Mouse (Mus musculus) neural tube, embryonic 13.5 days (tissue): ENCODE measurements at regions not wholly inside any gene's neighbourhood (a gene's known extent, or its start where the extent isn't known, plus 50 kb on each side); places are given as distances from the start of the nearest gene placed in this dataset.

Experiments used
- ATAC-seq: fragments of 200-750 bp; cut with Nextera tagmentation; 2 replicates; pipeline ENCODE4 v1.8.0; 2017; ENCODE audit warnings: low read depth, mild to moderate bottlenecking, moderate TSS enrichment, moderate library complexity
- H3K27ac ChIP-seq: fragments of 300-500 bp; sonication (generic); replicated peaks from 2 replicates; pipeline ENCODE4 v1.5.1; 2015; ENCODE audit warnings: moderate library complexity, mild to moderate bottlenecking, inconsistent platforms
- H3K27me3 ChIP-seq: fragments of 300-500 bp; sonication (generic); 2 replicates; pipeline ENCODE4 v1.6.1; 2015; ENCODE audit warnings: mild to moderate bottlenecking, inconsistent platforms
- H3K36me3 ChIP-seq: fragments of 300-500 bp; sonication (generic); 2 replicates; pipeline ENCODE4 v1.6.1; 2015; ENCODE audit warnings: mild to moderate bottlenecking, inconsistent platforms
- H3K4me1 ChIP-seq: fragments of 300-500 bp; sonication (generic); replicated peaks from 2 replicates; pipeline ENCODE4 v1.6.1; 2015; ENCODE audit warnings: inconsistent platforms
- H3K4me2 ChIP-seq: fragments of 300-500 bp; sonication (generic); 2 replicates; pipeline ENCODE4 v1.6.1; 2015; ENCODE audit warnings: inconsistent platforms, mild to moderate bottlenecking, moderate library complexity
- H3K4me3 ChIP-seq: fragments of 300-500 bp; sonication (generic); 2 replicates; pipeline ENCODE4 v1.5.1; 2015; ENCODE audit warnings: mild to moderate bottlenecking, inconsistent platforms
- H3K9ac ChIP-seq: fragments of 300-500 bp; sonication (generic); 2 replicates; pipeline ENCODE4 v1.6.1; 2015; ENCODE audit warnings: moderate library complexity, mild to moderate bottlenecking, inconsistent platforms
- H3K9me3 ChIP-seq: fragments of 300-500 bp; sonication (generic); 2 replicates; pipeline ENCODE4 v1.6.1; 2016; ENCODE audit warnings: inconsistent platforms
- WGBS: fragments of 180-500 bp; shearing (Covaris S2); methylation state at CpG from one replicate; pipeline ENCODE4 v1.1.7; 2015; 5-methylcytosine and 5-hydroxymethylcytosine counted together

- ATAC-seq: no peak
- no peaks in the 10 kb centered on the region for H3K27me3 ChIP-seq
- H3K27ac ChIP-seq: no peak overlapping the region
- H3K4me2 ChIP-seq: no peak overlapping the region
- H3K4me3 ChIP-seq: no peak overlapping the region
- no peaks in the 10 kb centered on the region for H3K36me3 ChIP-seq
- no peak overlapping the region for H3K9ac ChIP-seq
- H3K4me1 ChIP-seq: no peaks in the 10 kb centered on the region
- H3K9me3 ChIP-seq: no peaks in the 10 kb centered on the region
- 8% methylated on average over 8 of the region's 8 CpGs for WGBS
These were observed 250.8 kb upstream of the Usp25 start for GRCm38 (mm10) chr16:76762619-76763283.

GRCm38 (mm10) chr16:76761848-76762247 is 251.7 kb upstream of the Usp25 start:
- no peak for ATAC-seq
- H3K4me2 ChIP-seq: no peak overlapping the region
- H3K4me3 ChIP-seq: no peak overlapping the region
- H3K4me1 ChIP-seq: no peaks in the 10 kb centered on the region
- H3K9me3 ChIP-seq: no peaks in the 10 kb centered on the region
- H3K36me3 ChIP-seq: no peaks in the 10 kb centered on the region
- 84% methylated on average over 1 of the region's 1 CpGs for whole genome bisulfite sequencing
- no peak overlapping the region for H3K9ac ChIP-seq
- no peaks in the 10 kb centered on the region for H3K27me3 ChIP-seq
- H3K27ac ChIP-seq: no peak overlapping the region

GRCm38 (mm10) chr16:76761004-76761403 is 252.5 kb upstream of the Usp25 start:
- Histone ChIP-seq H3K4me1 (no peaks in the 10 kb centered on the region), H3K9me3 (no peaks in the 10 kb centered on the region), H3K36me3 (no peaks in the 10 kb centered on the region), H3K4me2 (no peak overlapping the region), H3K9ac (no peak overlapping the region), H3K27me3 (no peaks in the 10 kb centered on the region), H3K4me3 (no peak overlapping the region), H3K27ac (no peak overlapping the region)
- WGBS: 85% methylated on average over 1 of the region's 1 CpGs
- ATAC-seq: no peak

- Histone ChIP-seq H3K9me3 (no peaks in the 10 kb centered on the region), H3K36me3 (no peaks in the 10 kb centered on the region), H3K27ac (no peak overlapping the region), H3K9ac (no peak overlapping the region), H3K4me3 (no peak overlapping the region), H3K27me3 (no peaks in the 10 kb centered on the region), H3K4me1 (no peaks in the 10 kb centered on the region), H3K4me2 (no peak overlapping the region)
- no peak for ATAC-seq
- WGBS: 78% methylated on average over 3 of the region's 3 CpGs
These were observed 258.6 kb upstream of the Usp25 start for GRCm38 (mm10) chr16:76754871-76755270.

- H3K36me3 ChIP-seq: no peaks in the 10 kb centered on the region
- no peak for ATAC-seq
- no peak overlapping the region for H3K9ac ChIP-seq
- H3K27me3 ChIP-seq: no peaks in the 10 kb centered on the region
- no peak overlapping the region for H3K27ac ChIP-seq
- H3K4me2 ChIP-seq: no peak overlapping the region
- H3K9me3 ChIP-seq: no peaks in the 10 kb centered on the region
- H3K4me3 ChIP-seq: no peak overlapping the region
- no peaks in the 10 kb centered on the region for H3K4me1 ChIP-seq
- WGBS: 94% methylated on average over 3 of the region's 3 CpGs
These were observed 267.1 kb upstream of the Usp25 start for GRCm38 (mm10) chr16:76746385-76746784.

GRCm38 (mm10) chr16:76741141-76741540 is 272.4 kb upstream of the Usp25 start:
- Histone ChIP-seq H3K9ac (no peak overlapping the region), H3K4me1 (no peaks in the 10 kb centered on the region; the same call in 1 of the 2 replicates), H3K27ac (no peak overlapping the region), H3K4me2 (no peak overlapping the region), H3K9me3 (no peaks in the 10 kb centered on the region), H3K27me3 (no peaks in the 10 kb centered on the region), H3K4me3 (no peak overlapping the region), H3K36me3 (no peaks in the 10 kb centered on the region)
- ATAC-seq: peak; percentile 63; the same call in 1 of the 2 replicates
- 14% methylated on average over 3 of the region's 3 CpGs for WGBS

GRCm38 (mm10) chr16:76725991-76726390 is 287.5 kb upstream of the Usp25 start:
- H3K9ac ChIP-seq: no peak overlapping the region
- no peak overlapping the region for H3K27ac ChIP-seq
- peaks cover 10% of the 10 kb centered on the region; the same call in 1 of the 2 replicates for H3K4me1 ChIP-seq
- H3K4me3 ChIP-seq: no peak overlapping the region
- no peaks in the 10 kb centered on the region for H3K27me3 ChIP-seq
- H3K36me3 ChIP-seq: no peaks in the 10 kb centered on the region
- 68% methylated on average over 4 of the region's 4 CpGs for WGBS
- H3K9me3 ChIP-seq: no peaks in the 10 kb centered on the region
- no peak overlapping the region for H3K4me2 ChIP-seq
- no peak; the same call in 1 of the 2 replicates for ATAC-seq

GRCm38 (mm10) chr16:76725271-76725670 is 288.2 kb upstream of the Usp25 start:
- 29% methylated on average over 8 of the region's 8 CpGs for WGBS
- H3K36me3 ChIP-seq: no peaks in the 10 kb centered on the region
- H3K4me3 ChIP-seq: no peak overlapping the region
- no peaks in the 10 kb centered on the region for H3K9me3 ChIP-seq
- no peak overlapping the region for H3K4me2 ChIP-seq
- H3K27ac ChIP-seq: no peak overlapping the region
- no peaks in the 10 kb centered on the region for H3K27me3 ChIP-seq
- H3K4me1 ChIP-seq: peaks cover 10% of the 10 kb centered on the region; the same call in 1 of the 2 replicates
- no peak overlapping the region for H3K9ac ChIP-seq
- ATAC-seq: peak; percentile 40

GRCm38 (mm10) chr16:76718809-76719208 is 294.7 kb upstream of the Usp25 start:
- no peak overlapping the region for H3K4me3 ChIP-seq
- H3K4me2 ChIP-seq: no peak overlapping the region
- no peak for ATAC-seq
- H3K36me3 ChIP-seq: no peaks in the 10 kb centered on the region
- H3K9ac ChIP-seq: no peak overlapping the region
- H3K4me1 ChIP-seq: no peaks in the 10 kb centered on the region
- no peaks in the 10 kb centered on the region for H3K27me3 ChIP-seq
- H3K27ac ChIP-seq: no peak overlapping the region
- 94% methylated on average over 1 of the region's 1 CpGs for WGBS
- no peaks in the 10 kb centered on the region for H3K9me3 ChIP-seq

- Histone ChIP-seq H3K36me3 (no peaks in the 10 kb centered on the region), H3K27ac (no peak overlapping the region), H3K9ac (no peak overlapping the region), H3K9me3 (no peaks in the 10 kb centered on the region), H3K27me3 (no peaks in the 10 kb centered on the region), H3K4me2 (no peak overlapping the region), H3K4me3 (no peak overlapping the region), H3K4me1 (no peaks in the 10 kb centered on the region)
- ATAC-seq: no peak
- 95% methylated on average over 1 of the region's 1 CpGs for WGBS
These were observed 295.4 kb upstream of the Usp25 start for GRCm38 (mm10) chr16:76718147-76718546.

- Histone ChIP-seq H3K27ac (no peak overlapping the region), H3K4me2 (no peak overlapping the region), H3K9me3 (no peaks in the 10 kb centered on the region), H3K9ac (no peak overlapping the region), H3K36me3 (no peaks in the 10 kb centered on the region), H3K4me3 (no peak overlapping the region), H3K4me1 (no peaks in the 10 kb centered on the region), H3K27me3 (no peaks in the 10 kb centered on the region)
- ATAC-seq: no peak
- WGBS: 51% methylated on average over 6 of the region's 6 CpGs
These were observed 318.6 kb upstream of the Usp25 start for GRCm38 (mm10) chr16:76694913-76695312.

- 93% methylated on average over 18 of the region's 18 CpGs for WGBS
- H3K4me2 ChIP-seq: no peak overlapping the region
- no peak overlapping the region for H3K9ac ChIP-seq
- H3K4me1 ChIP-seq: peaks cover 8% of the 10 kb centered on the region; the same call in 1 of the 2 replicates
- no peak overlapping the region for H3K4me3 ChIP-seq
- ATAC-seq: no peak
- H3K9me3 ChIP-seq: no peaks in the 10 kb centered on the region
- H3K27ac ChIP-seq: no peak overlapping the region
- H3K36me3 ChIP-seq: no peaks in the 10 kb centered on the region
- H3K27me3 ChIP-seq: peaks cover 10% of the 10 kb centered on the region; the same call in 1 of the 2 replicates
These were observed 314.3 kb upstream of the Nrip1 start for GRCm38 (mm10) chr16:76687735-76688447.
